Mouse (Mus musculus) forebrain, embryonic 14.5 days (tissue): Measurements from ENCODE around the gene Me1. TPM values are rescaled to one million over a fixed set of nuclear protein-coding genes. Genes with fewer than 3 reads are reported as not detected.
"Not testable (repeated sequence)": the region's sequence is repeated elsewhere in the genome, so short reads cannot be mapped to it uniquely, and the experiment has no call there.

Experiments used
- ATAC-seq: fragments of 200-750 bp; cut with Nextera tagmentation; 2 replicates; pipeline ENCODE4 v1.8.0; 2017; ENCODE audit warnings: mild to moderate bottlenecking, moderate library complexity
- DNase-seq: peaks from one replicate; pipeline ENCODE4 v3.0.0-alpha.2; 2015; ENCODE audit warnings: low spot score
- H3K27ac ChIP-seq: fragments of 300-500 bp; sonication (generic); 2 replicates; pipeline ENCODE4 v1.5.1; 2014; ENCODE audit warnings: low read depth, mild to moderate bottlenecking, control low read depth, low read length, moderate library complexity
- H3K27me3 ChIP-seq: fragments of 300-500 bp; sonication (generic); replicated peaks from 2 replicates; pipeline ENCODE4 v1.6.1; 2014; ENCODE audit warnings: low read length, control low read depth, mixed read lengths; ENCODE audit not compliant: control insufficient read depth, insufficient read depth
- H3K36me3 ChIP-seq: fragments of 300-500 bp; sonication (generic); 2 replicates; pipeline ENCODE4 v1.6.1; 2014; ENCODE audit warnings: low read length, control low read depth; ENCODE audit not compliant: control insufficient read depth, insufficient read depth
- H3K4me1 ChIP-seq: fragments of 300-500 bp; sonication (generic); 2 replicates; pipeline ENCODE4 v1.6.1; 2014; ENCODE audit warnings: antibody characterized with exemption, low read length, control low read depth; ENCODE audit not compliant: control insufficient read depth, insufficient read depth
- H3K4me2 ChIP-seq: fragments of 300-500 bp; sonication (generic); 2 replicates; pipeline ENCODE4 v1.6.1; 2014; ENCODE audit warnings: mild to moderate bottlenecking, control low read depth, low read length
- H3K4me3 ChIP-seq: fragments of 300-500 bp; sonication (generic); 2 replicates; pipeline ENCODE4 v1.5.1; 2014; ENCODE audit warnings: low read depth, low read length, control low read depth
- H3K9ac ChIP-seq: fragments of 300-500 bp; sonication (generic); 2 replicates; pipeline ENCODE4 v1.6.1; 2014; ENCODE audit warnings: mild to moderate bottlenecking, low read length, control low read depth, moderate library complexity
- H3K9me3 ChIP-seq: fragments of 300-500 bp; sonication (generic); replicated peaks from 2 replicates; pipeline ENCODE4 v1.6.1; 2016; ENCODE audit warnings: low read length, control low read depth, mixed read lengths; ENCODE audit not compliant: control insufficient read depth
- WGBS: fragments of 180-500 bp; shearing (Covaris S2); extraction: QIAGEN DNeasy Blood & Tissue Kit; methylation state at CpG from one replicate; pipeline ENCODE4 v1.1.7; 2014; 5-methylcytosine and 5-hydroxymethylcytosine counted together
- polyA plus RNA-seq: library from polyadenylated mRNA; unstranded; fragments of >200 nt; fragmentation: Nextera tagmentation; extraction: Ambion mirVana; gene quantifications from 2 replicates; pipeline ENCODE4 v1.2.1, GENCODE M21; 2014

Gene Me1
- polyA plus RNA-seq, 1 experiment from 2014 or later = 13.8 TPM

GRCm38 (mm10) chr9:86617837-86618492 lies 77.8 kb downstream of the Me1 start:
- Histone ChIP-seq H3K9me3 (no peaks in the 10 kb centered on the region), H3K27me3 (no peaks in the 10 kb centered on the region), H3K4me3 (no peak overlapping the region), H3K4me2 (no peak overlapping the region), H3K27ac (no peak overlapping the region), H3K36me3 (no peaks in the 10 kb centered on the region), H3K9ac (no peak overlapping the region), H3K4me1 (no peaks in the 10 kb centered on the region)
- WGBS = 83% methylated on average over 7 of the region's 7 CpGs
- DNase-seq (no peak), ATAC-seq (no peak)

- 82% methylated on average over 1 of the region's 1 CpGs for WGBS
- ATAC-seq (no peak), DNase-seq (no peak)
- H3K4me1 ChIP-seq = no peaks in the 10 kb centered on the region
- no peak overlapping the region for H3K4me2 ChIP-seq
- H3K27me3 ChIP-seq = no peaks in the 10 kb centered on the region
- H3K36me3 ChIP-seq = no peaks in the 10 kb centered on the region
- H3K27ac ChIP-seq = no peak overlapping the region
- no peak overlapping the region for H3K9ac ChIP-seq
- H3K4me3 ChIP-seq = no peak overlapping the region
- no peaks in the 10 kb centered on the region for H3K9me3 ChIP-seq
Observed at GRCm38 (mm10) chr9:86615765-86616164, 80.0 kb downstream of the Me1 start.

- Histone ChIP-seq H3K4me2 (no peak overlapping the region), H3K27me3 (no peaks in the 10 kb centered on the region), H3K4me1 (no peaks in the 10 kb centered on the region), H3K27ac (no peak overlapping the region), H3K36me3 (no peaks in the 10 kb centered on the region), H3K9me3 (no peaks in the 10 kb centered on the region), H3K4me3 (no peak overlapping the region), H3K9ac (no peak overlapping the region)
- ATAC-seq (no peak), DNase-seq (no peak)
- whole genome bisulfite sequencing = 91% methylated on average over 4 of the region's 4 CpGs
Observed at GRCm38 (mm10) chr9:86612091-86612490, 83.7 kb downstream of the Me1 start.

- Histone ChIP-seq H3K9me3 (no peaks in the 10 kb centered on the region), H3K36me3 (no peaks in the 10 kb centered on the region), H3K27ac (no peak overlapping the region), H3K4me2 (no peak overlapping the region), H3K4me3 (no peak overlapping the region), H3K4me1 (no peaks in the 10 kb centered on the region), H3K9ac (no peak overlapping the region), H3K27me3 (no peaks in the 10 kb centered on the region)
- ATAC-seq = no peak
- no peak for DNase-seq
- WGBS = 93% methylated on average over 6 of the region's 6 CpGs
Observed at GRCm38 (mm10) chr9:86605776-86606175, 90.0 kb downstream of the Me1 start.

DNA sequence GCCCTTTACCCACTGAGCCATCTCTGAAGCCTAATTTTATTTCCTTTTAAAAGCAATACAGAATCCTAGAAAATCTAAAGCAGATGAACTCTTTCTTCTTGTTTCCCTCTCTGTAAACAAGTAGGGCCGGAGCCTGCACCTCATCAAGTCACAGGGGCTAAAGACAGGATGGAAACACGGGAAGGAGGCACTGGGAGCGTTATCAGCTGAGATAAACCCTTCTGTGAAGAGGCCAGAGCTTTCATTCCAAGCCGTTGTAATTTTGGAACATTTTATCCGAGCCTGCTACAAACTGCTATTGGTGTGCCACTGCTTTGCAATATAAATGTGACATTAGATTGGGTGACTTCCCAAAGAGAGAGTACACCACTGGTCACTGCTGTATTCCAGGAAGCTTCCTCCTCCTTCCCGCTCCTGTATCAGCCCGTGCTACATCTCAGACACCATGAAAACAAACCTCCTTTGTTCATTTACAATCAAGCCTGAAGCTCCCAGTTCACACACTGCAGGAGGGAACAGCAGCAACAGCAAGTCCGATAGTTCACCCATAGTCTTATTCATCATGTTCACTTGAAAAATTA lies 95.9 kb downstream of the Me1 start:
- 62% methylated on average over 8 of the region's 8 CpGs for WGBS
- DNase-seq = no peak

GRCm38 (mm10) chr9:86596983-86597382 lies 98.8 kb downstream of the Me1 start:
- H3K36me3 ChIP-seq, H3K4me3 ChIP-seq, H3K27ac ChIP-seq, H3K27me3 ChIP-seq, ATAC-seq, H3K9me3 ChIP-seq, H3K4me2 ChIP-seq, H3K9ac ChIP-seq, DNase-seq, H3K4me1 ChIP-seq: not testable (repeated sequence)

More for the DNA sequence above, 95.9 kb downstream of the Me1 start:
- no peaks in the 10 kb centered on the region for H3K4me1 ChIP-seq
- no peak overlapping the region for H3K4me2 ChIP-seq
- no peak overlapping the region for H3K4me3 ChIP-seq
- no peaks in the 10 kb centered on the region for H3K36me3 ChIP-seq
- no peak overlapping the region for H3K9ac ChIP-seq
- no peaks in the 10 kb centered on the region for H3K27me3 ChIP-seq
- ATAC-seq = no peak
- no peak overlapping the region for H3K27ac ChIP-seq
- H3K9me3 ChIP-seq = no peaks in the 10 kb centered on the region

- not testable (repeated sequence) for H3K9ac ChIP-seq, ATAC-seq, H3K36me3 ChIP-seq, H3K4me1 ChIP-seq, H3K9me3 ChIP-seq, H3K4me2 ChIP-seq, H3K27ac ChIP-seq, H3K27me3 ChIP-seq, DNase-seq, H3K4me3 ChIP-seq
- WGBS = 85% methylated on average over 9 of the region's 10 CpGs
Observed at GRCm38 (mm10) chr9:86594357-86594767, 101.4 kb downstream of the Me1 start.

- Histone ChIP-seq H3K36me3 (no peaks in the 10 kb centered on the region), H3K9ac (no peak overlapping the region), H3K4me3 (no peak overlapping the region), H3K27ac (no peak overlapping the region), H3K4me2 (no peak overlapping the region), H3K9me3 (no peaks in the 10 kb centered on the region), H3K4me1 (no peaks in the 10 kb centered on the region), H3K27me3 (no peaks in the 10 kb centered on the region)
- WGBS = 74% methylated on average over 17 of the region's 19 CpGs
- ATAC-seq (peak; percentile 46), DNase-seq (peak; percentile 69)
Observed at GRCm38 (mm10) chr9:86592676-86593668, 102.8 kb downstream of the Me1 start.
